Mouse (Mus musculus): ENCODE data around the gene Rundc3b. TPM values are rescaled to one million over a fixed set of nuclear protein-coding genes. Genes with fewer than 3 reads are reported as not detected.

The Rundc3b gene
- polyA plus RNA-seq (2014; fragmentation: Nextera tagmentation; extraction: Ambion mirVana): 49.2 and 59.9 TPM in 2 replicates

GRCm38 (mm10) chr5:8622596-8623231 is at the start of gene Rundc3b:
Gene Rundc3b, minus strand, starts transcription at chr5:8622952.
- Histone ChIP-seq H3K27me3 (ENCODE audit: control insufficient read depth, insufficient read depth, low read length) (no peaks in the 10 kb centered on the region), H3K9ac (replicated peaks; ENCODE audit: low read length) (peak within 1 kb of the TSS; percentile 97), H3K9me3 (ENCODE audit: control insufficient read depth, low read length) (no peaks in the 10 kb centered on the region), H3K36me3 (ENCODE audit: control insufficient read depth, insufficient read depth, low read length) (no peaks in the 10 kb centered on the region), H3K4me2 (ENCODE audit: low read length) (peak within 1 kb of the TSS; percentile 68), H3K4me1 (ENCODE audit: control insufficient read depth, insufficient read depth, low read length) (peaks cover 2% of the 10 kb centered on the region; the same call in 1 of the 2 replicates), H3K4me3 (replicated peaks; ENCODE audit: low read depth, low read length) (peak within 1 kb of the TSS; percentile 96), H3K27ac (replicated peaks; ENCODE audit: low read depth, low read length) (peak within 1 kb of the TSS; percentile 95)
- under 1% methylated on average over 66 of the region's 74 CpGs for WGBS
- ATAC-seq (ENCODE audit: low FRiP score, low TSS enrichment): peak; percentile 98
- DNase-seq: peak; percentile 98

- Histone ChIP-seq H3K4me1 (ENCODE audit: control insufficient read depth, insufficient read depth, low read length) (no peaks in the 10 kb centered on the region), H3K4me2 (ENCODE audit: low read length) (no peak overlapping the region), H3K4me3 (replicated peaks; ENCODE audit: low read depth, low read length) (no peak overlapping the region), H3K36me3 (ENCODE audit: control insufficient read depth, insufficient read depth, low read length) (no peaks in the 10 kb centered on the region), H3K9ac (replicated peaks; ENCODE audit: low read length) (no peak overlapping the region), H3K27ac (replicated peaks; ENCODE audit: low read depth, low read length) (no peak overlapping the region), H3K27me3 (ENCODE audit: control insufficient read depth, insufficient read depth, low read length) (no peaks in the 10 kb centered on the region), H3K9me3 (ENCODE audit: control insufficient read depth, low read length) (no peaks in the 10 kb centered on the region)
- ATAC-seq (ENCODE audit: low FRiP score, low TSS enrichment) (no peak), DNase-seq (no peak)
- WGBS: 100% methylated on average over 1 of the region's 1 CpGs
These were observed 46.9 kb upstream of the Rundc3b start for GRCm38 (mm10) chr5:8669606-8670005.

- DNase-seq (no peak), ATAC-seq (ENCODE audit: low FRiP score, low TSS enrichment) (no peak)
- no peaks in the 10 kb centered on the region for H3K9me3 ChIP-seq (ENCODE audit: control insufficient read depth, low read length)
- no peaks in the 10 kb centered on the region for H3K36me3 ChIP-seq (ENCODE audit: control insufficient read depth, insufficient read depth, low read length)
- no peak overlapping the region for H3K9ac ChIP-seq (replicated peaks; ENCODE audit: low read length)
- 88% methylated on average over 9 of the region's 9 CpGs for WGBS
- no peak overlapping the region for H3K4me2 ChIP-seq (ENCODE audit: low read length)
- no peaks in the 10 kb centered on the region for H3K27me3 ChIP-seq (ENCODE audit: control insufficient read depth, insufficient read depth, low read length)
- no peak overlapping the region for H3K27ac ChIP-seq (replicated peaks; ENCODE audit: low read depth, low read length)
- no peak overlapping the region for H3K4me3 ChIP-seq (replicated peaks; ENCODE audit: low read depth, low read length)
- no peaks in the 10 kb centered on the region for H3K4me1 ChIP-seq (ENCODE audit: control insufficient read depth, insufficient read depth, low read length)
These were observed 45.2 kb upstream of the Rundc3b start for GRCm38 (mm10) chr5:8667758-8668474.

DNA sequence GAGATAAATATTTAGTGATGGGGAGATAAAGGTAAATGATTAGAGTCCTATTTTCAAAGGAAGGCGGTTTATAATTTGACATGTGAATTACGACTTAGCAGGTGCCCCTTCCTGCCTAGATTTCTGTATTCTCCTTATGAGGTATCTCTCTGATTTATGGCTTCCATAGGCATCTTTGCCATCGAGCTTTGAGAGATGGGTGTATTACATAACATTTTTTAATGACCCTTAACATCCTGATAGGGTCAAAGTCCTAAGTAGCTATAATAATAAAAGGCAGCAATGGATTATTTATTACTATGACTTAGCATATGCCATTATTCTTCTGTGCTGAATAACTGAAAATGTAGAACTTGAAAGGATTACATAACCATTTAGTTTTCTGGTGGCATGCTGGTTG is 41.9 kb upstream of the Rundc3b start:
- ATAC-seq (ENCODE audit: low FRiP score, low TSS enrichment): no peak
- WGBS: 86% methylated on average over 3 of the region's 3 CpGs
- peaks cover 5% of the 10 kb centered on the region; the same call in 1 of the 2 replicates for H3K4me1 ChIP-seq (ENCODE audit: control insufficient read depth, insufficient read depth, low read length)
- H3K9me3 ChIP-seq (ENCODE audit: control insufficient read depth, low read length): no peaks in the 10 kb centered on the region
- no peak overlapping the region for H3K9ac ChIP-seq (replicated peaks; ENCODE audit: low read length)
- no peak overlapping the region for H3K4me2 ChIP-seq (ENCODE audit: low read length)
- H3K4me3 ChIP-seq (replicated peaks; ENCODE audit: low read depth, low read length): no peak overlapping the region
- DNase-seq: no peak
- no peaks in the 10 kb centered on the region for H3K36me3 ChIP-seq (ENCODE audit: control insufficient read depth, insufficient read depth, low read length)
- no peak overlapping the region for H3K27ac ChIP-seq (replicated peaks; ENCODE audit: low read depth, low read length)
- H3K27me3 ChIP-seq (ENCODE audit: control insufficient read depth, insufficient read depth, low read length): no peaks in the 10 kb centered on the region

DNA sequence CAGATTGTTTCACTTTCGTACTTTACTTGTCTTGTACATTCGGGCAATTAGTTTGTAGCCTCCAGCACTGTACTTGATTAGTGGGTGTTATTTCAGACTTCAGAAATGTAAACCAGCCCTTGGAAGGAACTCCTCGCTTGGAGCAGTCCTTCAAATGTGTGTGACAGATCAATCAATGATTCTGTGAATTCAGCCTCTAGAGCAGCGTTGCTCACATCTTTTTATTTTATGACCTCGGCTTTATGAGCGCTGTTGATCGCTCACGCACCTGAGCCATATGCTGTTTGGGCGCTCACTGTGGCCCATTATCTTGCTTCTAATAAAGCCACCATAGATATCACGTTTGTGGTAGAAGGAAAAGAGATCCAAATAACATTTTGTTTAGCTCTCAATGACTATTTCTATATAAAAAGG is 38.0 kb upstream of the Rundc3b start:
- H3K9ac ChIP-seq (replicated peaks; ENCODE audit: low read length): no peak overlapping the region
- H3K9me3 ChIP-seq (ENCODE audit: control insufficient read depth, low read length): no peaks in the 10 kb centered on the region
- peaks cover 5% of the 10 kb centered on the region; the same call in 1 of the 2 replicates for H3K4me1 ChIP-seq (ENCODE audit: control insufficient read depth, insufficient read depth, low read length)
- DNase-seq: peak; percentile 30
- no peaks in the 10 kb centered on the region for H3K36me3 ChIP-seq (ENCODE audit: control insufficient read depth, insufficient read depth, low read length)
- H3K27ac ChIP-seq (replicated peaks; ENCODE audit: low read depth, low read length): no peak overlapping the region
- WGBS: 69% methylated on average over 10 of the region's 10 CpGs
- H3K27me3 ChIP-seq (ENCODE audit: control insufficient read depth, insufficient read depth, low read length): no peaks in the 10 kb centered on the region
- H3K4me3 ChIP-seq (replicated peaks; ENCODE audit: low read depth, low read length): peak overlapping the region; percentile 40
- H3K4me2 ChIP-seq (ENCODE audit: low read length): peak overlapping the region; percentile 80
- no peak for ATAC-seq (ENCODE audit: low FRiP score, low TSS enrichment)

GRCm38 (mm10) chr5:8659911-8660737 is 37.4 kb upstream of the Rundc3b start, which contains the start of gene Abcb1a:
Gene Abcb1a, plus strand, starts transcription at chr5:8660077.
- no peaks in the 10 kb centered on the region for H3K36me3 ChIP-seq (ENCODE audit: control insufficient read depth, insufficient read depth, low read length)
- peak within 1 kb of the TSS; percentile 40 for H3K4me3 ChIP-seq (replicated peaks; ENCODE audit: low read depth, low read length)
- peak; percentile 71; the same call in 1 of the 2 replicates for ATAC-seq (ENCODE audit: low FRiP score, low TSS enrichment)
- H3K9me3 ChIP-seq (ENCODE audit: control insufficient read depth, low read length): no peaks in the 10 kb centered on the region
- peaks cover 5% of the 10 kb centered on the region; the same call in 1 of the 2 replicates for H3K4me1 ChIP-seq (ENCODE audit: control insufficient read depth, insufficient read depth, low read length)
- peak; percentile 43 for DNase-seq
- peak within 1 kb of the TSS; percentile 80 for H3K4me2 ChIP-seq (ENCODE audit: low read length)
- no peak within 1 kb of the TSS for H3K27ac ChIP-seq (replicated peaks; ENCODE audit: low read depth, low read length)
- H3K9ac ChIP-seq (replicated peaks; ENCODE audit: low read length): peak within 1 kb of the TSS; percentile 43
- WGBS: 9% methylated on average over 37 of the region's 37 CpGs
- H3K27me3 ChIP-seq (ENCODE audit: control insufficient read depth, insufficient read depth, low read length): no peaks in the 10 kb centered on the region

GRCm38 (mm10) chr5:8652085-8652484 is 29.3 kb upstream of the Rundc3b start:
- Histone ChIP-seq H3K4me3 (replicated peaks; ENCODE audit: low read depth, low read length) (no peak overlapping the region), H3K27me3 (ENCODE audit: control insufficient read depth, insufficient read depth, low read length) (no peaks in the 10 kb centered on the region), H3K27ac (replicated peaks; ENCODE audit: low read depth, low read length) (no peak overlapping the region), H3K4me1 (ENCODE audit: control insufficient read depth, insufficient read depth, low read length) (no peaks in the 10 kb centered on the region), H3K36me3 (ENCODE audit: control insufficient read depth, insufficient read depth, low read length) (no peaks in the 10 kb centered on the region), H3K4me2 (ENCODE audit: low read length) (no peak overlapping the region), H3K9ac (replicated peaks; ENCODE audit: low read length) (no peak overlapping the region), H3K9me3 (ENCODE audit: control insufficient read depth, low read length) (no peaks in the 10 kb centered on the region)
- 87% methylated on average over 2 of the region's 2 CpGs for WGBS
- DNase-seq (no peak), ATAC-seq (ENCODE audit: low FRiP score, low TSS enrichment) (no peak)

GRCm38 (mm10) chr5:8648774-8649173 is 26.0 kb upstream of the Rundc3b start:
- Histone ChIP-seq H3K9me3 (ENCODE audit: control insufficient read depth, low read length) (no peaks in the 10 kb centered on the region), H3K4me3 (replicated peaks; ENCODE audit: low read depth, low read length) (no peak overlapping the region), H3K4me1 (ENCODE audit: control insufficient read depth, insufficient read depth, low read length) (no peaks in the 10 kb centered on the region), H3K27me3 (ENCODE audit: control insufficient read depth, insufficient read depth, low read length) (no peaks in the 10 kb centered on the region), H3K9ac (replicated peaks; ENCODE audit: low read length) (no peak overlapping the region), H3K36me3 (ENCODE audit: control insufficient read depth, insufficient read depth, low read length) (no peaks in the 10 kb centered on the region), H3K27ac (replicated peaks; ENCODE audit: low read depth, low read length) (no peak overlapping the region), H3K4me2 (ENCODE audit: low read length) (no peak overlapping the region)
- no peak for ATAC-seq (ENCODE audit: low FRiP score, low TSS enrichment)
- no peak for DNase-seq
